Mouse (Mus musculus): Measurements from ENCODE around the gene Arhgef18. TPM values are rescaled to one million over a fixed set of nuclear protein-coding genes. Genes with fewer than 3 reads are reported as not detected.

Arhgef18 gene
- total RNA-seq, 4 experiments from 2014 or later = 38.5 to 56.8 (median 45.3) TPM

GRCm38 (mm10) chr8:3500235-3501090, 107.7 kb downstream of the Arhgef18 start, which contains the start of gene Mcoln1:
Mcoln1 (plus strand) TSS chr8:3500457.
- DNase-seq (ENCODE audit: low spot score in 2 of 2) = peak; percentile 97 to 98

GRCm38 (mm10) chr8:3502217-3502616, 109.4 kb downstream of the Arhgef18 start:
- no peak for DNase-seq (ENCODE audit: low spot score in 2 of 2)

Other genes with a start within 250 kb of the Arhgef18 start
- gene Insr, start 113.4 kb upstream of the Arhgef18 start, total RNA-seq (2022) = 10 to 100 TPM; 49.8 to 58.2 (median 50.7) TPM
- not detected for gene A430078G23Rik, start 39.6 kb upstream of the Arhgef18 start, total RNA-seq (2022)
- gene Pex11g, start 74.7 kb downstream of the Arhgef18 start, total RNA-seq (2022) = 1 to 10 TPM in 2 of 4 experiments, under 1 TPM in 2; 0.70 to 2.1 (median 1.1) TPM
- gene Tex45, start 77.9 kb downstream of the Arhgef18 start, total RNA-seq (2022) = under 1 TPM in 2 of 4 experiments, not detected in 2; 0.49 to 0.52 TPM
- 10 to 100 TPM; 27.6 to 32.1 (median 28.0) TPM for gene Zfp358, start 100.1 kb downstream of the Arhgef18 start, total RNA-seq (2022)
- gene Mcoln1, start 107.5 kb downstream of the Arhgef18 start, total RNA-seq (2022) = 10 to 100 TPM; 83.5 to 97.9 (median 89.6) TPM
- 100 to 1,000 TPM in 1 of 4 experiments, 10 to 100 TPM in 3; 66.7 to 102 (median 88.9) TPM for gene Pnpla6, start 122.4 kb downstream of the Arhgef18 start, total RNA-seq (2022)
- gene C330021F23Rik, start 175.0 kb downstream of the Arhgef18 start, total RNA-seq (2022) = under 1 TPM in 1 of 4 experiments, not detected in 3; 0.56 TPM
- gene Camsap3, start 194.3 kb downstream of the Arhgef18 start, total RNA-seq (2022) = 10 to 100 TPM; 31.9 to 34.0 (median 32.6) TPM
- gene Xab2, start 228.3 kb downstream of the Arhgef18 start, total RNA-seq (2022) = 10 to 100 TPM; 39.1 to 45.9 (median 41.4) TPM
- 100 to 1,000 TPM in 1 of 4 experiments, 10 to 100 TPM in 3; 42.2 to 100 (median 80.9) TPM for gene Pet100, start 228.5 kb downstream of the Arhgef18 start, total RNA-seq (2022)
- gene Pcp2, start 232.5 kb downstream of the Arhgef18 start, total RNA-seq (2022) = not detected
- gene Stxbp2, start 237.9 kb downstream of the Arhgef18 start, total RNA-seq (2022) = 10 to 100 TPM; 59.8 to 87.1 (median 69.4) TPM